Mouse (Mus musculus): ENCODE data around the gene Card6.

- TF ChIP-seq CTCF (IDR thresholded peaks at IDR 0.05; ENCODE audit: borderline replicate concordance, insufficient read depth, low read depth, low read length) (no peak), POLR2A (IDR thresholded peaks at IDR 0.05; ENCODE audit: borderline replicate concordance, insufficient read depth, low read length) (no peak)
Measured at GRCm38 (mm10) chr15:5140357-5140756, 32.0 kb upstream of the Card6 start.
